Mouse (Mus musculus): ENCODE results near the gene Sox11. TPM values are rescaled to one million over a fixed set of nuclear protein-coding genes. Genes with fewer than 3 reads are reported as not detected.
A peak's percentile ranks its signal among the peaks of the same experiment; 100 is the strongest.

Gene Sox11
- 10 to 100 TPM in 3 of 4 experiments, 1 to 10 TPM in 1; 9.1 to 15.7 (median 11.9) TPM for total RNA-seq (2022)

DNA sequence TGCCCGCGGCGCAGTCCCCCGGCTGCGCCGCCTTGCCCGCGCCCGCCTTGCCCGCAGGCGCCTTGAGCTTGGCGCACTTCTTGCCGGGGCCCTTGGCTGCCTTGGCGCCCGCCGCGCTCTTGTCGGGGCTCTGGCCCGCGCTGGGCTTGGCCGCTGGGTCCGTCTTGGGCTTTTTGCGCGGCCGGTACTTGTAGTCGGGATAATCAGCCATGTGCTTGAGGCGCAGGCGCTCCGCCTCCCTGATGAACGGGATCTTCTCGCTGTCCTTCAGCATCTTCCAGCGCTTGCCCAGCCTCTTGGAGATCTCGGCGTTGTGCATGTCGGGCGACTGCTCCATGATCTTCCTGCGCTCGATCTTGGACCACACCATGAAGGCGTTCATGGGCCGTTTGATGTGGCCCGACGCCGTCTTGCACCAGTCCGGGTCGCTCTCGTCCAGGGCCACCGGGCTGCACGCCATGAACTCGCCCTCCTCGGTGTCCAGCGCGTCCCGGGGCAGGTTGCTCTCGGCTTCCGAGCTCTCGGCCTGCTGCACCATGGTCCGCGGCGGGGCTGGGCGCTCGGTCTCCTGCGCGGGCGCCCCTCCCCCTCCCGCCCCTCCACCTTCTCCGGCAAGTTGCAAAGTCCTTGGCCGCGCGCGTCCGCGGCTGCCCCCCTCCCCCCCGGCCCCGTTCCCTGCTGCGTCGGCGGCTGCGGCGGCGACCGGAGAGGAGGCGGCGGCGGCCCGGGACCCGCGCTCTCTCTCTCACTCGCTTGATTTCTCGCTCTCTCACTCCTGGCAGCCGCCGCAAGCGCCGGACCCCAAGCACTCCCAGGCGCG is at the start of gene Sox11:
Gene Sox11, minus strand, starts transcription at position 704 of the 820 bp plus-strand sequence.
- DNase-seq (ENCODE audit: low spot score in 2 of 2), result peak; percentile 35 to 53

DNA sequence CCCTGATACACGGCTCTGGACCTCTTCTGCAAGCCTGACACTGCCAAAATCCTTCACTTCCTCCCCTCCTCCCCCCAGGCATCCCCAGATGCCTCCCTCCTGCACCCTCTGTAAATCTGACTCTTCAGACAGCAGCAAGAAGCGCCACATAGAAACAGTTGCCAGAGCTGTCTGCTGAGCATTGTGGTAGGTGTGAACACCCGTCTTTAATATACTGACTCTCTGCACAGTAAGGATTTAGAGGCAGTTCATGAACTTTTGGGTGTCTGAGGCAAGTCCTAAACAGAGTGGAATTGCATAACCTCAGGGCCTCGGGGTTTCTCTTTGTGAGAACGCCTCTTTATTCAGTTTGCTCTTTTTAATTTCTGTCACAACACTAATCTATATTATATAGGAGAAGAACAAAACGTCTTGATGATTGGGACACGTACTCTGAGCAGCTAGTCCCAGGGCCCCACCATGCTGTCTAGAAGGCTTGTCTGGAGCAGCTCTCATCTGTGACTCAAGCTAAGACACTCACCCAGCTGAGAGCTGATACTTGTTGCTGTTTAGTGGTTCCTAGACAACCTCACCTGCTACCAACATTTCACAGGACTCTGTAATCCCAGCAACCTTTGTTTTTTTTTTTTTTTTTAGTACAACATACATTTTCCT is 49.4 kb upstream of the Sox11 start:
- no peak for DNase-seq (ENCODE audit: low spot score in 2 of 2)

DNA sequence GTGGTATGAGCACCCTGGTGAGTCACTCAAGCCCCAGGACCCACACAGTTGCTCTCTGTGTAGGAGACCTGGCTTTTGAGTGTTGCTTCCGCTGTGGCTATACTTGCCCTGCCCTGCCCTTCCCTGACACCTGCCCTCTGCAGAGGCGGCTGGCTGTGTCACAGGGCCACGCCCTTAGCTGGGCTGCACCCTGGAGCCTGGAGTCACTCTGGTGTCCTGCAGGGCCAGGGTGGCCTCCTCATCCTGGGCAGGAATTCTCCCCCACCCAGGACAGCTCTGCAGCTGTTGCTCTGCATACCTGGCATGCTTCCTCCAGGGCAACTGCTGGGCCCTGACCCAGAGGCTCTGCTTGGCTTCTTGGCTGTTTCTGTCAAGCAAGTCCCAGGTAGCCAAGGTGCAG is 48.1 kb upstream of the Sox11 start:
- no peak for DNase-seq (ENCODE audit: low spot score in 2 of 2)

DNA sequence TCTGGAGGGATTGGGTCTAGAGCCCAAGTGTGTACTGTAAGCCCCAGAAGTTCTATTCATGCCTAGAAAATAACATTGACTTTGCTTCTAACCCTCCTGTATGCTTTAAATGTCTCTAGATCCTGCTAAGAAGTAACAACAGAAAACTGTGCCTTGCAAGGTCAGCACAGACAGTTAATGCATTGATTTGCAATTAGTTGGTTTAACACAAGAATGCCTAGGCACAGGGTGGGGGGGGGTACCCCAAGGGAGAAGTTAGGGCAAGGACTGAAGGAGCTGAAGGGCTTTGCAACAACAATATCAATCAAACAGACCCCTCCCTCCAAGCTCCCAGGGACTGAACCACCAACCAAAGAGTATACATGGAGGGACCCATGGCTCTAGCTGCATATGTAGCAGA is 47.1 kb upstream of the Sox11 start:
- no peak for DNase-seq (ENCODE audit: low spot score in 2 of 2)

DNA sequence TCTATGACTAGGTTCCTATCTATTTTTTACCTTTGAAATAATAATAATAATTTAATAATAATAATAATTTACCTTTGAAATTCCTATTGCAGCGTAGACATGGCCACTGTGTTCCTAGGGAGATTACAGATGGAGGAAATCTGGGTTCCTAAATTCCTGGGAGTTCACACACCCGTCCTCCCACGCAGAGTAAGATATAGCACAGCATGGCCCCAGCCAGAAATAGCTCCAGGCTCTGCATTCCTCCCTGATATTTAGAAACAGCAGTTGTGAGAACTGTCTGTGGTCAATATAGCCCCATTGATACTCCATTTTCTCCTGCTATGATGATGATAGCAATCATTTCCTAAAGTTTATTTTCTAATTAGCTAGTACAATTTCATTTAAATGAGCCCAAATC is 30.1 kb upstream of the Sox11 start:
- no peak for DNase-seq (ENCODE audit: low spot score in 2 of 2)

DNA sequence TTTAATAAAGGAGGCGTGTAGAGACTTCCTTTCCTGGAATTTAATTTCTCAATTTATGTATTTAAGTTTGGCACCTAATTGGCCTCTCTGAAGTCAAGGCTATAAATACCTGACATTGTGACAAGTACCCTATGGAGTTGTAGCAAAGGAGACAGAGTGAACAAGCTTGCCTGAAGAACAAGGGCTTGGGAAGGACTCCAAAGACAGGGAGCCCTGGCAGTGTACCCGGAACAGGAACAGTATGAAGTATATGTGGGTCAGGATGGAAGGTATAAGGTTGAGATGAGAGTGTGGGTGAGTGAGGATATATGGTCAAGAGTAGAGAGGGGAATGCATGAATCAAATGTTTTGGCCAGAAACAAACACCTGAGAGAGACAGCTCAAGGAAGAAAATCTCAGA is 28.4 kb upstream of the Sox11 start:
- DNase-seq (ENCODE audit: low spot score in 2 of 2), result no peak

DNA sequence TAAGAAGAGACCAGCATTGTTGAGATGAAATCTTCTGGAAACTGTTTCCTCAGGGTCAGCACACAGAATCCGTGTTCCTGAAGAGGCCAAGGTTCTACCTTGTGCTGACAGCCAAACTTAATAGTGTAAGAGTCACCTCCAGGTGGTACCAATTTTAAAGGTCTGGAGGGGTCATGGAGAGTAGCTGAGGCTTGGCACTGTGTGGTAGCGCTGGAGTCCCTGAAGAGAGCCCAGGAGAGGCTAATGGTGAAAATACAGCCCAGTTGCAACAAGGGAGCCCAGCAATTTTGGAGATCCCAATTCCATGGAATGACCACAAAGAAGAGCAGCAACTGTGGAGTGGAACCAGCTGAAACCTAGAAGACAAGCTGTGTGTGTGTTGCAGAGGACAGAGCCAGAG is 25.1 kb upstream of the Sox11 start:
- no peak for DNase-seq (ENCODE audit: low spot score in 2 of 2)

DNA sequence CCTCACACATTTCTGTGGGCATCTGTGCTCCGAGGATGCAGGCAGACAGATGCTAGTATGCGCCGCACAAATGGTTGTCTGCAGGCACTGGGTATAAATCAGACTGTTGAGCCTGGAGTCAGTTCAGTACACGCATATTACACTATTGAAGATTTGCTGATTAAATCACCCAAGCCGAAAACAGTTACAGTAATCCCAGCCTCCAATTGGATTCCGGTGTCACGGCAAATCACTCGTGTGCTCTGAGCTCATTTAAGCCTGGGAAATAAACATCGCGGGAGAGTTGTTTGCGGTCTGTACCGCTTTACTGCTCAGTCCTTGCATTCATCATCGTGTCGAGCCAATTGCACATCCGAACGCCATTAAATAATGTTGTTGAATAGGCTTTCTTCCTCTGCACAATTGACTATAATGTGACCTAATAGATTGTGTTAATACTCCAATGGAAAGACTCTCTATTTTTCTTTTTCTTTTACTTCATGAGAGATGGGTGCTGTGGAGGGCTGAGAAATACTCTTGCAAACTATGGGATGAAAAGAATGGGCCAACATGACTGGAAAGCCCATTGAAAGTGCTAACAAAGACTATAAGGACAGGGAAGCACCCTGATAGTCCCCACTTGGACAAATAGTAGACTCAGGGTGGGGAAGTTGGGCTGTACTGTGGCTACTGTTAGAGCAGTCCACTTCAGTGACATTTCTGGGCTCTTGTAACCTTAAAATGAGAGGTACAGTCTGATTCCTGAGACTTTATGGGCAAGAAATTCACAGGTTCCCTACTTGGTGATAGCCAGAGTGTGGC is 21.7 kb upstream of the Sox11 start:
- DNase-seq (ENCODE audit: low spot score in 2 of 2), result peak in 1 of 2 experiments; percentile 17

DNA sequence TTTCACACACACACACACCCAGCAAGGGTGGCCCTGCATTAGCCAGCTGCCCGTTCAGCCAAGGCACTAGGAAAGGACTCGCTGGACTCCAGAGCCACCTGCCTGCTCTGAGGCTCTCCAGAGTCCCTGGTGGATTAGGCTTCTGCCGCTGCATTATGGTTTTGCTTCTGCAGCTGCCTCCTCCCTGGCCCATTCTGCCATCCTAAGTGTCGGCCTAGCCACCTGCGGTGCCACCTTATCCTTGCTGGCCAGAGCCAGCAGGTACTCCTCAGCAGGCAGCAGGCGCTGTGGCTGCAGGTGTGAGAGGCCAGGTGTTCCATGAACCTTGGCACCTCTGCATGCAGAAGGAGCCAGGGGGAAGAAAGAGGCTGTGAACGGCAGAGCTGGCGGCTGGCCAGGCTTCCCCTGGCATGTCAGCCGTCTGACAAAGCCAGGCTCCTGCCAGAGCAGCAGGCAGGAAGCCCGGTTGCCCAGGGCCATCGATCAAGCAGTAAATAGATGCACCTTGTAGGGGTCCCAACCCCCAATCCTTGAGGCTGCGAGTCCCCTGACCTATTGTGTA is 14.8 kb upstream of the Sox11 start:
- no peak for DNase-seq (ENCODE audit: low spot score in 2 of 2)

DNA sequence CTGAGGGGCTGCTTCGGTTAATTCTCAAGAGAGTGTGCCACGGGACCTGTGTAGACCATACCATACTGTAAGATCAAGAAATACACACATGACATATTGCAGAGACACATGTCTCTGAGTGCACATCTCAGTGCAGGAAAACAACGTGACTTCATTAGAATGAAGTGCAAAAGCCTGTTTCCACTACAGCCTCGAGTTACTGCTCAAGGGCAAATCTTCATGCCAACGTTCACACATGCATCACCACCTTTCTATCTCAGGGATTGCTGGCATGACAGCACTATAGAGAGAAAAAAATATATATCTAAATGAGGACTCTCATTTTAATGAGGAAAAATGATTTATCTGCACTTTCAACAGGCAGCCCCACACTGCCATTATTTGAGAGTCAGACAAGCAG is 14.2 kb upstream of the Sox11 start:
- no peak for DNase-seq (ENCODE audit: low spot score in 2 of 2)

DNA sequence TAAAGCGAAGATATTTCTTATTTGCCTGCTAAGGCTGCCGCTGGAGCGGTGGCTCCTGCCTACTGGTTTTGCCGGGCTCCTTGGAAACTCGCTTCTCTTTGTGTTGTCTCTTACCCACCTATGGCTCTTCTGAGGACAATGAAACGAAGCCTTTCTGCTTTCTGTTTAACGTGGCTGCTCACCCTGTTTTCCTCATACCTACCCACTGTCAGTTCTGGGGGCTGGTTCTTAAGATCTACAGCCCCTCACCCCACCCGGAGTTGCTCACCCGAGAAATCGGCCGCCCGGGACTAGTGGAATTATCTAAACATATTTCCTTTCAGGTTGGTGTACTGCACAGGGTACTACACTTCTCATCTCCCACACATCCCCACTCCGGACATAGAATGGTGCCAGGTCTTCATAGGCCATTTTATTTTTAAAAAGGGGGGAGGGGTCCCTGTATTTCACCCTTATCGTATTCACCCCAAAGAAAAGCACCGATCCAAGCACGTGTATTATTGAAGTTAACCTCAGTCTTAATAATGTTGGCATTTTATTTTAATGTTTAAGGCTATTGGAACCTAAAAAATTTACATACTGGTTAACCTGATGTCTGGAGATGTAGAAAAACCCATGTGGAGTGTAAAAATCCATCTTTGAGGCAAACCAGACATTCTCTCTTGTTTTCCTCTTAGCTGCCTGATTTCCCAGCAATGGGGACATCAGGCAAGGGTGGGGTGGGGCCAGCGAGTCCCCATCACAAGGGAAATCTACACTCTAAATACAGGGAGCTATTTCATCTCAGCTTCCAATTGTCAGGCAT is 1.4 kb upstream of the Sox11 start:
- no peak for DNase-seq (ENCODE audit: low spot score in 2 of 2)

DNA sequence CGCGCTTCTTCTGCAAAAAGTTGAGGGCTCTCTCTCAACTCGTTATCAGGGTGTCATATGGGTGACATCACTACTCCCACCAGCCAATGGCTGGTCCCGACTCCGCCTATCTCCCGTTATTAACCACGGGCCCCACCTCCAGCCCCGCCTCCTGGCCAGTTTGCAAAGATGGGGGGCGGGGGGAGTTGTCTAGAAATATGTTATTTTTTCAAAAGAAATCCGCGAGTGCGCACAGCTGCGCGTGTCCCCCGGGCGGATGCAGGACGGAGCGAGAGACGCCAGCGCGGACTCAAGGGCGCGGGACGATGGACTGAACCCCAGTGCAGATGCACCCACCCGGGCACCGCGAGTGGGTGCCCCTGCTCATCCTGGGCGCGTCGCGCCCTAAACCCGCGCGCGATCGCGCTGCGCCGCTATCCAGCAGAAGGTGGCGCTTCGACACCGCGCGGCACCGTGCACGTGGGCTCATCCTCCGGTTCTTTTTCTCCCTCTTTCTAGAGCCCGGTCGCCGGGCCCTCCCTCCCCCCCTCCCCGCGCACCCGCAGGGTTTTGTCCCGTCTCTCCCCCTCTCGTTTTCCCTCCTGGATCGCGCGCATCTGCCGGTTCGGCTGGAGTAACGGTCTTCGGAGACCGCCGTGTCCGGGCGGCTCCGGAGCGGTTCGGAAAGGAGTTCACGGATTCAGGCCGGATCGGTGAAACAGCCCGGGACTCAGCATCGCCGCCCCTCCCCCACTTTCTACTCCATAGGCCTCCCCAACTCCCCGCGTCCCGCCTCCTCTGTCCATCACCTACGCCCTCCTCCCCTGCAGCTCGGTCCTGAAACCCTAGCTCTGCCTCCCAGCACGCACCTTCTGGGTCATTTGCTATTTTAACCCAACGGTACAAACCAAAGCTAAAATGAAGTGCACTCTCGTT is 574 bp upstream of the Sox11 start:
- DNase-seq (ENCODE audit: low spot score in 2 of 2), result peak; percentile 90

DNA sequence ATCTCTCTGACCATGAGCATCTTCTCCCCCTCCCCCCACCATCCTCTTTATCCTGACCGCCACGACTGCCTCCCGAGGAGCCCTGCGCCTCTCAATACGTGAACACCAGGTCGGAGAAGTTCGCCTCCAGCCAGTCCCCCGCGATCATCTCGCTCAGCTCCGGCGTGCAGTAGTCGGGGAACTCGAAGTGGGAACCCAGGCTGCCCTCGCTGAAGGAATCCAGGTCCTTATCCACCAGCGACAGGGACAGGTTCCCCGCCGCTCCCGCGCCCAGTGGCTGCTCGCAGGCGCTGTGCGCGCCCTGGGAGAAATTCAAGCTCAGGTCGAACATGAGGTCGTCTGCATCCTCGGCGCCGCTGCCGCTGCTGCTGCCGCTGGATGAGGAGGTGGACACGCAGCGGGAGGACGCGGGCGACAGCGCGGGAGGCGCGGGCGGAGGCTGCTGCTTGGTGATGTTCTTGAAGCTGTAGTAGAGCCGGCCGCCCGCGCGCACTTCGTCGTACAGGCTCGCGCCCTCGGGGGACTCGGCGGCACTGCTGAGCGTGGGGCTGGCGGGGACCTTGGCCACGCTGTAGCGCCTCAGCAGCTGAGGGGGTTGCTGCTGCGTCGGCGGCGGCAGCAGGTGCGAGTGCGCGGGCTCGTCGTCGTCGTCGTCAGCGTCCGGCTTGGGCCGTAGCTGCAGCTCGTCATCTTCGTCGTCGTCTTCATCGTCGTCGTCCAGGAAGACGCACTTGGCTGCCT is 1.1 kb downstream of the Sox11 start:
- DNase-seq (ENCODE audit: low spot score in 2 of 2), result peak; percentile 29 to 43

DNA sequence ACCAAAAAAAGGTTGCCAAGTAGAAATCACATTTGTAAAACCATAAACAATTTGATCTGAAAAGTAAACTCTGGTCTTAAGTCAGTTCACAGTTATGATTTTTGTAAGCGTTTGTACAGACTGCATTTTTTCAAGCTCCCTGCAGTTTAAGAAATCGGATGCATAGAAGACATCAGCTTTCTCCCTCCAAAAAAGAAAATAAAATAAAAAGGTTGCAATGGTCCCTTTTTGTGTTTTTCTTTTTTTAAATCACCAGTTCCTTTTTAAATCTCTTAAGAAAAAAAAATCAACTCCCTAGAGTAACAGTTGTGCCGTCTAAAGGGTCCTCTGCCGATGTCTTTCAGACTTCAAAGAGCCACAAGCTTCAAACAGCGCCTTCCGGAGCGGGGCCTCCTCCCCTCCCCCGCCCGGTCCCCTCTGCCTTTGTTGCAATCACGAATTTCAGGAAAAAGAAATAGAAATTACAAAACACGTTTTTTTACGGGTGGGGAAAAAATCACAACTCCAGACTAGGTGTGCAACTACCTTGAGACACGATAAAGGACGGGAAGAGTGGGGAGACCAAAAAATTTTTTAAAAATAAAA is 1.8 kb downstream of the Sox11 start:
- no peak for DNase-seq (ENCODE audit: low spot score in 2 of 2)

DNA sequence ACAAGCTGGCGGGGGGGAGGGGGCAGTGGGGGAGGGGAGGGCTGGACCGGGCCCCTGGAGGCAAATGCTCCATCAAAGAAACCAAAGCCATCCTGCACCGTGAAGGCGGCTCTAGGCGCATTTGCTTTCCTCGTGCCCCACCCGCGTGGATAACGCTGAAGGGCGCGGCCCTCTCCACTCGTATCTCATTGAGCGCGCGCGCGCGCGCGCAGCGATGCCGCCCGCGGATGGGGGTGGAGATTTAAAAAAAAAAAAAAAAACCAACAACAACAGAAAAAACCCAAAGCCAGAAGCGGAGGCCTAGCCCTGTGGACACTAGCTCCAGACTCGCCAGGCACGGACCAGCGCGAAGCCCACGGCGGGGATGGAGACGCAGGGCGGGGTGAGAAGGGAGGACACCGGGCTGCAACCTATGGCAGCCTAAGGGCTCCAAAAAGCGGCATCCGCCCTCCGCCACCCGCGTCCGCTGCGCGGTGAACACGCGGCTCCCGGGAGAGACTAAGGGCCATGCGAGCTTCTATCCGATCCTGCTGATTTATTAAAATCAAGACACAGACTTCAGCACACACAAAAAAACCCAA is 3.1 kb downstream of the Sox11 start:
- peak; percentile 23 to 51 for DNase-seq (ENCODE audit: low spot score in 2 of 2)

DNA sequence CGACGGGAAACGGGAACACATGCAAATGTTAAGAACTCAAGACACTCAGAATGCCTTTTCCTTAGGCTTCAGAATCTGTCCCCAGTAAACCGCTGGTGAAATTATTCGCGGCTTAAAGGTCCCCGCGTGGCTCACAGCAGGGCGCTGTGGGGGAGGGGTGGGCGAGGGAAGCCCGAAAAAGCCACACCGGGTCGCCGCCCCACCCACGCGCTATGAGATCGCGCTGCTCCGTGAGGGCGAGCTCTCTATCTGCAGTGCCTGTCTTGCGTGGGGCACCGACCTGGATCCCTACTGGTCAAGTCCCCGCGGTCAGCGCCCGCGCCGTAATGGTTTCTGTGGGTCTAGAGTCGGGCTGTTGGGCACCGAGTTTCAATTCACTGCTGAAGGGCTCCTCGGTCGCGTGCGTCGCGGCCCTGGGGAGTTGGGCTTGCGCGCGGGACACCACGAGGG is 3.6 kb downstream of the Sox11 start:
- peak; percentile 35 to 45 for DNase-seq (ENCODE audit: low spot score in 2 of 2)

DNA sequence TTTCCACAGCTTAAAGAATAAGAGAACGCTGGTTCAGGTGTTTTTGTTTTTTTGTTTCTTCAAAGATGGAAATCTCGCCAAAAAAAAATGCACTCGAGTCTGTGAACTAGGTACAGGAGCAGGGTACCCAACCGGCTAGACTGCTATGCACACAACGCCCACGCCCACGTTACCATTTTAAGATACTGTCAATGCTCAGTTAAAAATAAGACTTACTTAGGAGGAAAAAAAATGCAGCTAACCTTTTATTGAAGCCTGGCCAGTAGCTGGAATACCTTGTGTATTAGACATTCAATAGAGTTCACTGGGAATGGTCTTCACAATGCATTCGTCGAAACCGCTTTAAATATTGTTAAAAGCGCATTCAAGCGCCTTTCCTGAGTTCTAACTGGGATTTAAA is 4.3 kb downstream of the Sox11 start:
- DNase-seq (ENCODE audit: low spot score in 2 of 2), result peak in 1 of 2 experiments; percentile 14

DNA sequence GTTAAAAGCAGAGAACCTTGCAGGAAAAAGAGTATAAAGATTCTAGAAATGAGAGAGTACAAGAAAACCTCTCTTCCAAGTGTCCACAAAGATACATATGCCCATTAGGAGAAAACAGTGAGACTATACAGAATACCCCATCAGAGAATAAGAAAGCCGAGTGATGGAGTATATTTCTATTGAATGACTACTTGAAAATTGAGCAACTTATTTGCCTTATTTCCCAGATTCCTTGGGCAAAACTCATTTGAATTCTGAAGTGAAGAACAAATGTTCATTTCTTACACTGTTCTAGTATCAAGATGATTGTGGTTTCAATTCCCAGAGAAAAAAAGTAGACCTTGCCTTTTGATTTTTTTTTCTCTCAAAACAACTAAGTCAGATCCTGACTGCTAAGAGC is 4.9 kb downstream of the Sox11 start:
- DNase-seq (ENCODE audit: low spot score in 2 of 2), result no peak
